Mouse (Mus musculus) CH12.LX (cell line): ENCODE data around the gene Gm11096.

Experiments used
- BHLHE40 ChIP-seq: IDR thresholded peaks from 2 replicates; pipeline ENCODE4 v1.6.1; 2011; ENCODE audit warnings: mild to moderate bottlenecking, low read depth, low read length, improper control_type of control experiment
- CHD1 ChIP-seq: IDR thresholded peaks from 2 replicates; pipeline ENCODE4 v1.6.1; 2012; ENCODE audit warnings: low read depth, low read length, improper control_type of control experiment, inconsistent platforms
- CTCF ChIP-seq, 2 experiments: IDR thresholded peaks in 1 of 2; conservative IDR thresholded peaks in 1 of 2; 2 replicates each; pipeline ENCODE4 v1.5.1; 2011 to 2012; ENCODE audit warnings: low read depth in 2 of 2, low read length in 2 of 2, improper control_type of control experiment in 1 of 2, inconsistent platforms in 1 of 2, mild to moderate bottlenecking in 1 of 2, moderate library complexity in 1 of 2
- EP300 ChIP-seq: IDR thresholded peaks from 2 replicates; pipeline ENCODE4 v1.6.1; 2011; ENCODE audit warnings: low read length, improper control_type of control experiment
- JUND ChIP-seq: conservative IDR thresholded peaks from 2 replicates; pipeline ENCODE4 v1.6.1; 2011; ENCODE audit warnings: low read depth, low read length, improper control_type of control experiment
- POLR2A ChIP-seq: IDR thresholded peaks from 2 replicates; pipeline ENCODE4 v1.6.1; 2011; ENCODE audit warnings: low read depth, mild to moderate bottlenecking, improper control_type of control experiment, low read length
- TCF12 ChIP-seq: IDR thresholded peaks from 2 replicates; pipeline ENCODE4 v1.6.1; 2014; ENCODE audit warnings: low read depth, mild to moderate bottlenecking, inconsistent platforms, low read length, improper control_type of control experiment
- UBTF ChIP-seq: IDR thresholded peaks from 2 replicates; pipeline ENCODE4 v1.6.1; 2012; ENCODE audit warnings: low read depth, mild to moderate bottlenecking, inconsistent platforms, low read length, improper control_type of control experiment, moderate library complexity
- ZC3H11A ChIP-seq: IDR thresholded peaks from 2 replicates; pipeline ENCODE4 v1.6.1; 2012; ENCODE audit warnings: low read depth, mild to moderate bottlenecking, inconsistent platforms, low read length, improper control_type of control experiment
- ZKSCAN1 ChIP-seq: IDR thresholded peaks from 2 replicates; pipeline ENCODE4 v1.6.1; 2012; ENCODE audit warnings: low read depth, inconsistent platforms, low read length, improper control_type of control experiment, borderline replicate concordance
- ZNF384 ChIP-seq: IDR thresholded peaks from 2 replicates; pipeline ENCODE4 v1.6.1; 2012; ENCODE audit warnings: low read depth, low read length, improper control_type of control experiment, inconsistent platforms

- TF ChIP-seq CHD1 (no peak), CTCF (conservative IDR thresholded peaks at IDR 0.05 in 1 of 2, IDR thresholded peaks at IDR 0.05 in 1 of 2; ENCODE audit: low read depth in 2 of 2, low read length in 2 of 2) (no peak), ZKSCAN1 (no peak), ZC3H11A (no peak), POLR2A (no peak), UBTF (no peak), JUND (no peak), ZNF384 (no peak), BHLHE40 (no peak), TCF12 (no peak), EP300 (no peak)
Measured at GRCm38 (mm10) chr17:81468941-81469340, 27.4 kb downstream of the Gm11096 start.
